Mouse (Mus musculus): ENCODE results near the gene Nrsn1. TPM values are rescaled to one million over a fixed set of nuclear protein-coding genes. Genes with fewer than 3 reads are reported as not detected.

The Nrsn1 gene
- polyA plus RNA-seq, 1 experiment from 2014 or later = 1.2 TPM

GRCm38 (mm10) chr13:25257608-25258007, 12.7 kb downstream of the Nrsn1 start:
- Histone ChIP-seq H3K9me3 (ENCODE audit: control insufficient read depth, low read length) (no peaks in the 10 kb centered on the region), H3K9ac (ENCODE audit: low read depth, low read length) (no peak overlapping the region), H3K27me3 (ENCODE audit: control insufficient read depth, insufficient read depth, low read length) (no peaks in the 10 kb centered on the region), H3K36me3 (ENCODE audit: control insufficient read depth, insufficient read depth, low read length) (no peaks in the 10 kb centered on the region), H3K4me1 (ENCODE audit: control insufficient read depth, insufficient read depth, low read length) (0 out of 2 replicates have a peak, but pooled peaks cover 5% of the 10 kb centered on the region), H3K4me2 (replicated peaks; ENCODE audit: low read depth, low read length) (no peak overlapping the region), H3K4me3 (ENCODE audit: low read length) (no peak overlapping the region), H3K27ac (ENCODE audit: low read depth, low read length) (no peak overlapping the region)
- no peak for ATAC-seq (ENCODE audit: low FRiP score, low TSS enrichment)
- WGBS = 87% methylated on average over 6 of the region's 6 CpGs

GRCm38 (mm10) chr13:25254478-25255263, 15.6 kb downstream of the Nrsn1 start:
- Histone ChIP-seq H3K9ac (ENCODE audit: low read depth, low read length) (no peak overlapping the region), H3K4me1 (ENCODE audit: control insufficient read depth, insufficient read depth, low read length) (no peaks in the 10 kb centered on the region), H3K36me3 (ENCODE audit: control insufficient read depth, insufficient read depth, low read length) (no peaks in the 10 kb centered on the region), H3K9me3 (ENCODE audit: control insufficient read depth, low read length) (no peaks in the 10 kb centered on the region), H3K27me3 (ENCODE audit: control insufficient read depth, insufficient read depth, low read length) (no peaks in the 10 kb centered on the region), H3K4me3 (ENCODE audit: low read length) (no peak overlapping the region), H3K4me2 (replicated peaks; ENCODE audit: low read depth, low read length) (no peak overlapping the region), H3K27ac (ENCODE audit: low read depth, low read length) (no peak overlapping the region)
- 50% methylated on average over 9 of the region's 9 CpGs for WGBS
- peak; percentile 78 for ATAC-seq (ENCODE audit: low FRiP score, low TSS enrichment)

- Histone ChIP-seq H3K9me3 (ENCODE audit: control insufficient read depth, low read length) (no peaks in the 10 kb centered on the region), H3K27me3 (ENCODE audit: control insufficient read depth, insufficient read depth, low read length) (no peaks in the 10 kb centered on the region), H3K4me3 (ENCODE audit: low read length) (no peak overlapping the region), H3K4me1 (ENCODE audit: control insufficient read depth, insufficient read depth, low read length) (no peaks in the 10 kb centered on the region), H3K36me3 (ENCODE audit: control insufficient read depth, insufficient read depth, low read length) (no peaks in the 10 kb centered on the region), H3K9ac (ENCODE audit: low read depth, low read length) (no peak overlapping the region), H3K27ac (ENCODE audit: low read depth, low read length) (no peak overlapping the region), H3K4me2 (replicated peaks; ENCODE audit: low read depth, low read length) (no peak overlapping the region)
- 87% methylated on average over 1 of the region's 1 CpGs for WGBS
- ATAC-seq (ENCODE audit: low FRiP score, low TSS enrichment) = no peak
Observed at GRCm38 (mm10) chr13:25251893-25252292, 18.4 kb downstream of the Nrsn1 start.

- peak; percentile 94 for ATAC-seq (ENCODE audit: low FRiP score, low TSS enrichment)
- no peak overlapping the region for H3K4me2 ChIP-seq (replicated peaks; ENCODE audit: low read depth, low read length)
- H3K36me3 ChIP-seq (ENCODE audit: control insufficient read depth, insufficient read depth, low read length) = no peaks in the 10 kb centered on the region
- no peak overlapping the region for H3K4me3 ChIP-seq (ENCODE audit: low read length)
- no peak overlapping the region for H3K27ac ChIP-seq (ENCODE audit: low read depth, low read length)
- no peaks in the 10 kb centered on the region for H3K4me1 ChIP-seq (ENCODE audit: control insufficient read depth, insufficient read depth, low read length)
- H3K9ac ChIP-seq (ENCODE audit: low read depth, low read length) = no peak overlapping the region
- H3K9me3 ChIP-seq (ENCODE audit: control insufficient read depth, low read length) = no peaks in the 10 kb centered on the region
- 18% methylated on average over 5 of the region's 5 CpGs for WGBS
- no peaks in the 10 kb centered on the region for H3K27me3 ChIP-seq (ENCODE audit: control insufficient read depth, insufficient read depth, low read length)
Observed at GRCm38 (mm10) chr13:25220186-25220787, 50.0 kb downstream of the Nrsn1 start.

GRCm38 (mm10) chr13:25218394-25218793, 51.9 kb downstream of the Nrsn1 start:
- Histone ChIP-seq H3K36me3 (ENCODE audit: control insufficient read depth, insufficient read depth, low read length) (no peaks in the 10 kb centered on the region), H3K27me3 (ENCODE audit: control insufficient read depth, insufficient read depth, low read length) (no peaks in the 10 kb centered on the region), H3K9ac (ENCODE audit: low read depth, low read length) (no peak overlapping the region), H3K9me3 (ENCODE audit: control insufficient read depth, low read length) (no peaks in the 10 kb centered on the region), H3K4me3 (ENCODE audit: low read length) (no peak overlapping the region), H3K4me2 (replicated peaks; ENCODE audit: low read depth, low read length) (no peak overlapping the region), H3K4me1 (ENCODE audit: control insufficient read depth, insufficient read depth, low read length) (no peaks in the 10 kb centered on the region), H3K27ac (ENCODE audit: low read depth, low read length) (no peak overlapping the region)
- 88% methylated on average over 1 of the region's 1 CpGs for WGBS
- ATAC-seq (ENCODE audit: low FRiP score, low TSS enrichment) = no peak

GRCm38 (mm10) chr13:25206950-25207349, 63.4 kb downstream of the Nrsn1 start:
- Histone ChIP-seq H3K27ac (ENCODE audit: low read depth, low read length) (no peak overlapping the region), H3K9me3 (ENCODE audit: control insufficient read depth, low read length) (no peaks in the 10 kb centered on the region), H3K4me1 (ENCODE audit: control insufficient read depth, insufficient read depth, low read length) (no peaks in the 10 kb centered on the region), H3K36me3 (ENCODE audit: control insufficient read depth, insufficient read depth, low read length) (no peaks in the 10 kb centered on the region), H3K4me3 (ENCODE audit: low read length) (no peak overlapping the region), H3K27me3 (ENCODE audit: control insufficient read depth, insufficient read depth, low read length) (no peaks in the 10 kb centered on the region), H3K4me2 (replicated peaks; ENCODE audit: low read depth, low read length) (no peak overlapping the region), H3K9ac (ENCODE audit: low read depth, low read length) (no peak overlapping the region)
- WGBS = 85% methylated on average over 5 of the region's 5 CpGs
- no peak for ATAC-seq (ENCODE audit: low FRiP score, low TSS enrichment)

Other genes with a start within 250 kb of the Nrsn1 start
- gene Dcdc2a, start 214.5 kb downstream of the Nrsn1 start, polyA plus RNA-seq (2014; fragmentation: Nextera tagmentation; extraction: Ambion mirVana) = 27.2 and 34.5 TPM in 2 replicates

Measured in kidney, embryonic 14.5 days (tissue).